Mouse (Mus musculus) MEL (cell line): Measurements from ENCODE around the gene 4930583I09Rik. TPM values are rescaled to one million over a fixed set of nuclear protein-coding genes. Genes with fewer than 3 reads are reported as not detected.
A peak's percentile ranks its signal among the peaks of the same experiment; 100 is the strongest.

ENCODE experiments used
- DNase-seq: peaks from one replicate; pipeline ENCODE4 v3.0.0; 2011; ENCODE audit warnings: low read depth, low spot score
- H3K27ac ChIP-seq: 2 replicates; pipeline ENCODE4 v1.5.1; 2012; ENCODE audit warnings: low read depth, mild to moderate bottlenecking, control low read depth, low read length, moderate library complexity; ENCODE audit not compliant: control insufficient read depth
- H3K27me3 ChIP-seq, 2 experiments: fragments of 150-350 bp in 1 of 2; sonication (generic) in 1 of 2; 2 replicates each; pipeline ENCODE4 v1.6.1; 2012; ENCODE audit warnings: low read length in 2 of 2, mild to moderate bottlenecking in 2 of 2, improper control_type of control experiment in 1 of 2, moderate library complexity in 1 of 2; ENCODE audit not compliant: insufficient read depth in 2 of 2, control insufficient read depth in 1 of 2
- H3K36me3 ChIP-seq, 2 experiments: 2 replicates each; pipeline ENCODE4 v1.6.1; 2012 to 2014; ENCODE audit warnings: low read length in 2 of 2, improper control_type of control experiment in 1 of 2, inconsistent platforms in 1 of 2, mild to moderate bottlenecking in 1 of 2; ENCODE audit not compliant: insufficient read depth in 2 of 2, control insufficient read depth in 1 of 2
- H3K4me1 ChIP-seq, 2 experiments: fragments of 150-350 bp in 1 of 2; sonication (generic) in 1 of 2; 2 replicates each; pipeline ENCODE4 v1.6.1; 2012; ENCODE audit warnings: low read length in 2 of 2, improper control_type of control experiment in 1 of 2, mild to moderate bottlenecking in 1 of 2; ENCODE audit not compliant: insufficient read depth in 2 of 2, control insufficient read depth in 1 of 2
- H3K4me3 ChIP-seq, 2 experiments: fragments of 150-350 bp in 1 of 2; sonication (generic) in 1 of 2; 2 replicates each; pipeline ENCODE4 v1.5.1; 2012; ENCODE audit warnings: low read depth in 2 of 2, low read length in 2 of 2, mild to moderate bottlenecking in 2 of 2, moderate library complexity in 2 of 2, control low read depth in 1 of 2, improper control_type of control experiment in 1 of 2; ENCODE audit not compliant: control insufficient read depth in 1 of 2, insufficient read depth in 1 of 2
- H3K79me2 ChIP-seq: 2 replicates; pipeline ENCODE4 v1.6.1; 2012; ENCODE audit warnings: mild to moderate bottlenecking, low read length, moderate library complexity; ENCODE audit not compliant: control insufficient read depth, poor library complexity, insufficient read depth
- H3K9ac ChIP-seq: 2 replicates; pipeline ENCODE4 v1.6.1; 2012; ENCODE audit warnings: low read depth, mild to moderate bottlenecking, control low read depth, low read length, moderate library complexity; ENCODE audit not compliant: control insufficient read depth, poor library complexity, severe bottlenecking
- H3K9me3 ChIP-seq: fragments of 150-350 bp; sonication (generic); replicated peaks from 2 replicates; pipeline ENCODE4 v1.6.1; 2012; ENCODE audit warnings: mild to moderate bottlenecking, low read length, improper control_type of control experiment, moderate library complexity; ENCODE audit not compliant: insufficient read depth
- CHD1 ChIP-seq: IDR thresholded peaks from 2 replicates; pipeline ENCODE4 v1.6.1; 2012; ENCODE audit warnings: low read depth, mild to moderate bottlenecking, inconsistent platforms, low read length, improper control_type of control experiment
- CHD2 ChIP-seq: IDR thresholded peaks from 2 replicates; pipeline ENCODE4 v1.6.1; 2011; ENCODE audit warnings: low read length, improper control_type of control experiment
- CTCF ChIP-seq, 3 experiments: IDR thresholded peaks in 2 of 3; conservative IDR thresholded peaks in 1 of 3; 2 replicates each; pipeline ENCODE4 v1.5.1; 2011 to 2012; ENCODE audit warnings: low read length in 3 of 3, low read depth in 2 of 3, mild to moderate bottlenecking in 2 of 3, improper control_type of control experiment in 1 of 3, inconsistent platforms in 1 of 3, mixed read lengths in 1 of 3, moderate library complexity in 1 of 3; ENCODE audit not compliant: control insufficient read depth in 1 of 3, insufficient read depth in 1 of 3, poor library complexity in 1 of 3, severe bottlenecking in 1 of 3
- E2F4 ChIP-seq: IDR thresholded peaks from 2 replicates; pipeline ENCODE4 v1.6.1; 2011; ENCODE audit warnings: low read depth, low read length, improper control_type of control experiment, borderline replicate concordance
- EP300 ChIP-seq, 2 experiments: IDR thresholded peaks; 2 replicates each; pipeline ENCODE4 v1.6.1; 2011; ENCODE audit warnings: improper control_type of control experiment in 2 of 2, low read length in 2 of 2, low read depth in 1 of 2, mild to moderate bottlenecking in 1 of 2
- GATA1 ChIP-seq: IDR thresholded peaks from 2 replicates; pipeline ENCODE4 v1.6.1; 2011; ENCODE audit warnings: low read depth, low read length, improper control_type of control experiment
- JUND ChIP-seq: IDR thresholded peaks from 2 replicates; pipeline ENCODE4 v1.6.1; 2011; ENCODE audit warnings: low read depth, mild to moderate bottlenecking, improper control_type of control experiment, low read length
- MEF2A ChIP-seq: IDR thresholded peaks from 2 replicates; pipeline ENCODE4 v1.6.1; 2014; ENCODE audit warnings: low read depth, mild to moderate bottlenecking, inconsistent platforms, low read length, improper control_type of control experiment; ENCODE audit not compliant: poor library complexity, insufficient replicate concordance, severe bottlenecking; ENCODE audit errors: extremely low read depth
- MXI1 ChIP-seq: IDR thresholded peaks from 2 replicates; pipeline ENCODE4 v1.6.1; 2011; ENCODE audit warnings: mild to moderate bottlenecking, low read depth, low read length, improper control_type of control experiment
- MYB ChIP-seq: IDR thresholded peaks from 2 replicates; pipeline ENCODE4 v1.6.1; 2011; ENCODE audit warnings: mild to moderate bottlenecking, low read depth, low read length, improper control_type of control experiment
- MYC ChIP-seq: IDR thresholded peaks from 2 replicates; pipeline ENCODE4 v1.6.1; 2011; ENCODE audit warnings: low read depth, mild to moderate bottlenecking, low read length, improper control_type of control experiment, moderate library complexity
- POLR2AphosphoS5 ChIP-seq: IDR thresholded peaks from 2 replicates; pipeline ENCODE4 v1.6.1; 2012; ENCODE audit warnings: low read depth, borderline replicate concordance, mild to moderate bottlenecking, inconsistent platforms, low read length, moderate library complexity, mixed read lengths
- RAD21 ChIP-seq: IDR thresholded peaks from 2 replicates; pipeline ENCODE4 v1.6.1; 2011; ENCODE audit warnings: mild to moderate bottlenecking, low read depth, low read length, improper control_type of control experiment
- RCOR1 ChIP-seq: IDR thresholded peaks from 2 replicates; pipeline ENCODE4 v1.6.1; 2012; ENCODE audit warnings: low read depth, mild to moderate bottlenecking, inconsistent platforms, low read length, improper control_type of control experiment
- SIN3A ChIP-seq: IDR thresholded peaks from 2 replicates; pipeline ENCODE4 v1.6.1; 2012; ENCODE audit warnings: low read length, improper control_type of control experiment, inconsistent platforms
- TAL1 ChIP-seq: IDR thresholded peaks from 2 replicates; pipeline ENCODE4 v1.6.1; 2012; ENCODE audit warnings: mild to moderate bottlenecking, inconsistent platforms, low read length, moderate library complexity, mixed read lengths
- TBP ChIP-seq: IDR thresholded peaks from 2 replicates; pipeline ENCODE4 v1.8.0; 2011; ENCODE audit warnings: low read depth, low read length, improper control_type of control experiment
- TCF12 ChIP-seq: IDR thresholded peaks from 2 replicates; pipeline ENCODE4 v1.6.1; 2014; ENCODE audit warnings: low read depth, mild to moderate bottlenecking, inconsistent platforms, low read length, improper control_type of control experiment, moderate library complexity
- UBTF ChIP-seq: IDR thresholded peaks from 2 replicates; pipeline ENCODE4 v1.6.1; 2012; ENCODE audit warnings: low read depth, mild to moderate bottlenecking, inconsistent platforms, low read length, improper control_type of control experiment, moderate library complexity, borderline replicate concordance; ENCODE audit not compliant: insufficient read depth
- USF1 ChIP-seq: IDR thresholded peaks from 2 replicates; pipeline ENCODE4 v1.6.1; 2014; ENCODE audit warnings: low read depth, mild to moderate bottlenecking, inconsistent platforms, low read length, improper control_type of control experiment, moderate library complexity
- ZC3H11A ChIP-seq: IDR thresholded peaks from 2 replicates; pipeline ENCODE4 v1.6.1; 2012; ENCODE audit warnings: low read depth, mild to moderate bottlenecking, inconsistent platforms, low read length, improper control_type of control experiment
- ZKSCAN1 ChIP-seq: IDR thresholded peaks from 2 replicates; pipeline ENCODE4 v1.6.1; 2012; ENCODE audit warnings: low read depth, mild to moderate bottlenecking, inconsistent platforms, low read length, improper control_type of control experiment, moderate library complexity
- ZNF384 ChIP-seq: IDR thresholded peaks from 2 replicates; pipeline ENCODE4 v1.6.1; 2012; ENCODE audit warnings: low read depth, mild to moderate bottlenecking, inconsistent platforms, low read length, improper control_type of control experiment
- polyA plus RNA-seq, 2 experiments: library from polyadenylated mRNA; stranded (reverse) in 1 of 2; unstranded in 1 of 2; fragments of >175 nt in 1 of 2; fragments of >200 nt in 1 of 2; gene quantifications; 2 replicates each; pipeline versions ENCODE4 v1.2.1 to v1.2.4; 2012; ENCODE audit warnings: low replicate concordance in 2 of 2, low read depth in 1 of 2; ENCODE audit not compliant: insufficient read length in 2 of 2, insufficient read depth in 1 of 2, missing spikeins in 1 of 2
- total RNA-seq: library from RNA; depleted of rRNA; stranded (reverse); fragments of 300-350 nt; gene quantifications from 2 replicates; pipeline ENCODE4 v1.2.3, GENCODE M21; 2012

Gene 4930583I09Rik
- total and polyA plus RNA-seq, 3 experiments, result not detected

DNA sequence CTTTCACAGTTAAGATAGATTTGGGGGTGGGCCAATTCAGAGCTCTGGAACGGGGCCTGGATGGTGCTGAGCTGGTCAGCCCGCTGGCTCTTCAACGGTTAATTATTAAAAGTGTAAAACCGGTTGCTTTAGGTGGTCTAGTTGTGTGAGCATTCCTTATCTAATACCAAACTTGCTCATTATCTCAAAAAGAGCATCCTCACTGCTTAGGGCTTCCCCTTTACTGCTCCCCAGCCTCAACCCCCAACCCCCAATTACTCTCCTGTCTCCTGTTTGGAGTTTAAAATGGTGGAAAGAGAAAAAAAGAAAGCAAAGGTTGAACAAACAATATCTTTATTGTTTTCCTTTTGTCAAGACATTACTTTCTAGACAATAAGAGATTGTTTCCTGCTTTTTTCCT lies 27.9 kb upstream of the 4930583I09Rik start:
- Histone ChIP-seq H3K4me1 (peaks cover 15 to 24% of the 10 kb centered on the region in 2 experiments), H3K4me3 (no peak overlapping the region), H3K9ac (no peak overlapping the region), H3K27me3 (no peaks in the 10 kb centered on the region), H3K27ac (peak overlapping the region; percentile 11; the same call in 1 of the 2 replicates), H3K79me2 (no peaks in the 10 kb centered on the region), H3K9me3 (no peaks in the 10 kb centered on the region), H3K36me3 (peaks cover 0 to 32% of the 10 kb centered on the region in 2 experiments; a peak in 2 of 4 replicates)
- 0 out of 2 replicates have a peak, but pooled peaks have one; percentile 36 for TF ChIP-seq ZNF384
- TF ChIP-seq CHD2, result no peak
- TF ChIP-seq GATA1, result peak; percentile 81
- TF ChIP-seq TCF12, result peak; percentile 69; the same call in 1 of the 2 replicates
- peak; percentile 65 to 75; a peak in 3 of 4 replicates for TF ChIP-seq EP300 (IDR thresholded peaks at IDR 0.05; ENCODE audit: low read depth in 1 of 2, low read length in 2 of 2)
- peak; percentile 51 for DNase-seq

GRCm38 (mm10) chr17:64860963-64861362 lies 25.1 kb upstream of the 4930583I09Rik start:
- no peak overlapping the region for H3K9ac ChIP-seq
- no peak overlapping the region for H3K4me3 ChIP-seq
- H3K27ac ChIP-seq, result peak overlapping the region; percentile 69
- DNase-seq, result peak; percentile 60
- no peaks in the 10 kb centered on the region for H3K9me3 ChIP-seq
- peaks cover 0 to 35% of the 10 kb centered on the region in 2 experiments; a peak in 2 of 4 replicates for H3K36me3 ChIP-seq
- H3K4me1 ChIP-seq, result peaks cover 15 to 31% of the 10 kb centered on the region in 2 experiments
- no peaks in the 10 kb centered on the region for H3K27me3 ChIP-seq
- TF ChIP-seq TAL1, result peak; percentile 28; the same call in 1 of the 2 replicates
- TF ChIP-seq SIN3A, result no peak
- peak; percentile 44; the same call in 1 of the 2 replicates for TF ChIP-seq TCF12
- peak; percentile 53; the same call in 1 of the 2 replicates for TF ChIP-seq RCOR1
- TF ChIP-seq MYC, result no peak
- no peak for TF ChIP-seq RAD21
- TF ChIP-seq MXI1, result no peak
- peak; percentile 65 for TF ChIP-seq GATA1
- peak; percentile 67 to 79 for TF ChIP-seq EP300 (IDR thresholded peaks at IDR 0.05; ENCODE audit: low read depth in 1 of 2, low read length in 2 of 2)
- no peak for TF ChIP-seq UBTF
- no peak for TF ChIP-seq USF1
- TF ChIP-seq, all 39 proteins: peak for 5
- H3K79me2 ChIP-seq, result no peaks in the 10 kb centered on the region

- no peaks in the 10 kb centered on the region for H3K9me3 ChIP-seq
- peak overlapping the region; percentile 5 to 30; a peak in 2 of 4 replicates for H3K4me3 ChIP-seq
- peak overlapping the region; percentile 74 for H3K27ac ChIP-seq
- DNase-seq, result peak; percentile 92
- H3K4me1 ChIP-seq, result peaks cover 10 to 30% of the 10 kb centered on the region in 2 experiments
- peaks cover 0 to 32% of the 10 kb centered on the region in 2 experiments; a peak in 2 of 4 replicates for H3K36me3 ChIP-seq
- peak overlapping the region; percentile 29; the same call in 1 of the 2 replicates for H3K9ac ChIP-seq
- H3K27me3 ChIP-seq, result no peaks in the 10 kb centered on the region
- no peaks in the 10 kb centered on the region for H3K79me2 ChIP-seq
- no peak for TF ChIP-seq ZKSCAN1
- no peak for TF ChIP-seq ZC3H11A
- TF ChIP-seq TBP, result no peak
- TF ChIP-seq TCF12, result peak; percentile 79
- TF ChIP-seq POLR2AphosphoS5, result no peak
- no peak for TF ChIP-seq CHD1
- no peak for TF ChIP-seq E2F4
- TF ChIP-seq MYB, result no peak
- no peak for TF ChIP-seq JUND
- TF ChIP-seq MYC, result 0 out of 2 replicates have a peak, but pooled peaks have one; percentile 60
- no peak for TF ChIP-seq CTCF (IDR thresholded peaks at IDR 0.05 in 2 of 3, conservative IDR thresholded peaks at IDR 0.05 in 1 of 3; ENCODE audit: control insufficient read depth in 1 of 3, insufficient read depth in 1 of 3, low read depth in 2 of 3, low read length in 3 of 3, poor library complexity in 1 of 3, severe bottlenecking in 1 of 3)
- TF ChIP-seq TAL1, result peak; percentile 83
- TF ChIP-seq RAD21, result no peak
- TF ChIP-seq CHD2, result no peak
- no peak for TF ChIP-seq SIN3A
- TF ChIP-seq ZNF384, result no peak
- no peak for TF ChIP-seq MEF2A
- TF ChIP-seq GATA1, result peak; percentile 86
Observed at GRCm38 (mm10) chr17:64858848-64859247, 23.0 kb upstream of the 4930583I09Rik start.
